Mouse (Mus musculus) heart, embryonic 12.5 days (tissue): ENCODE measurements around the gene Hspa4l. TPM values are rescaled to one million over a fixed set of nuclear protein-coding genes. Genes with fewer than 3 reads are reported as not detected.
A peak's percentile ranks its signal among the peaks of the same experiment; 100 is the strongest.

Experiments
- ATAC-seq: fragments of 200-750 bp; cut with Nextera tagmentation; 2 replicates; pipeline ENCODE4 v1.8.0; 2017; ENCODE audit warnings: moderate TSS enrichment, moderate library complexity; ENCODE audit not compliant: insufficient number of reproducible peaks, low FRiP score
- H3K27ac ChIP-seq: fragments of 300-500 bp; sonication (generic); 2 replicates; pipeline ENCODE4 v1.5.1; 2016; ENCODE audit warnings: mild to moderate bottlenecking, moderate library complexity; ENCODE audit not compliant: poor library complexity, severe bottlenecking
- H3K27me3 ChIP-seq: fragments of 300-500 bp; sonication (generic); replicated peaks from 2 replicates; pipeline ENCODE4 v1.6.1; 2016; ENCODE audit warnings: mild to moderate bottlenecking, moderate library complexity
- H3K36me3 ChIP-seq: fragments of 300-500 bp; sonication (generic); 2 replicates; pipeline ENCODE4 v1.6.1; 2016; ENCODE audit warnings: mild to moderate bottlenecking, moderate library complexity
- H3K4me1 ChIP-seq: fragments of 300-500 bp; sonication (generic); replicated peaks from 2 replicates; pipeline ENCODE4 v1.6.1; 2016; ENCODE audit warnings: mild to moderate bottlenecking
- H3K4me2 ChIP-seq: fragments of 300-500 bp; sonication (generic); 2 replicates; pipeline ENCODE4 v1.6.1; 2016; ENCODE audit warnings: mild to moderate bottlenecking, moderate library complexity
- H3K4me3 ChIP-seq: fragments of 300-500 bp; sonication (generic); 2 replicates; pipeline ENCODE4 v1.5.1; 2016; ENCODE audit warnings: mild to moderate bottlenecking
- H3K9ac ChIP-seq: fragments of 300-500 bp; sonication (generic); 2 replicates; pipeline ENCODE4 v1.6.1; 2016; ENCODE audit warnings: mild to moderate bottlenecking, moderate library complexity
- H3K9me3 ChIP-seq: fragments of 300-500 bp; sonication (generic); replicated peaks from 2 replicates; pipeline ENCODE4 v1.6.1; 2016; ENCODE audit warnings: mild to moderate bottlenecking, moderate library complexity
- WGBS: fragments of 180-500 bp; shearing (Covaris S2); methylation state at CpG from one replicate; pipeline ENCODE4 v1.1.7; 2016; 5-methylcytosine and 5-hydroxymethylcytosine counted together
- polyA plus RNA-seq: library from polyadenylated mRNA; unstranded; fragments of >200 nt; fragmentation: Nextera tagmentation; extraction: Ambion mirVana; gene quantifications from 2 replicates; pipeline ENCODE4 v1.2.1, GENCODE M21; 2016

Gene Hspa4l
- polyA plus RNA-seq: 36.9 and 38.7 TPM in 2 replicates

- Histone ChIP-seq H3K36me3 (no peaks in the 10 kb centered on the region), H3K27ac (peak within 1 kb of the TSS; percentile 87), H3K4me1 (peaks cover 11% of the 10 kb centered on the region; the same call in 1 of the 2 replicates), H3K4me3 (peak within 1 kb of the TSS; percentile 98), H3K9ac (peak within 1 kb of the TSS; percentile 95), H3K27me3 (no peaks in the 10 kb centered on the region), H3K9me3 (no peaks in the 10 kb centered on the region), H3K4me2 (peak within 1 kb of the TSS; percentile 80)
- no peak for ATAC-seq
- 25% methylated on average over 16 of the region's 16 CpGs for WGBS
Observed at GRCm38 (mm10) chr3:40744024-40744835, at the start of gene Hspa4l. Gene Hspa4l, plus strand, starts transcription at chr3:40744495.

- whole genome bisulfite sequencing: 98% methylated on average over 2 of the region's 2 CpGs
- no peaks in the 10 kb centered on the region for H3K27me3 ChIP-seq
- no peak overlapping the region for H3K4me2 ChIP-seq
- H3K4me3 ChIP-seq: no peak overlapping the region
- peaks cover 14% of the 10 kb centered on the region for H3K4me1 ChIP-seq
- no peaks in the 10 kb centered on the region; the same call in 1 of the 2 replicates for H3K36me3 ChIP-seq
- H3K9me3 ChIP-seq: no peaks in the 10 kb centered on the region
- H3K27ac ChIP-seq: no peak overlapping the region
- no peak for ATAC-seq
- no peak overlapping the region for H3K9ac ChIP-seq
Observed at GRCm38 (mm10) chr3:40695162-40695561, 49.1 kb upstream of the Hspa4l start.

- Histone ChIP-seq H3K4me3 (no peak overlapping the region), H3K9me3 (no peaks in the 10 kb centered on the region), H3K27ac (no peak overlapping the region), H3K27me3 (no peaks in the 10 kb centered on the region), H3K9ac (no peak overlapping the region), H3K36me3 (no peaks in the 10 kb centered on the region; the same call in 1 of the 2 replicates), H3K4me2 (no peak overlapping the region), H3K4me1 (peaks cover 8% of the 10 kb centered on the region)
- ATAC-seq: no peak
- WGBS: 76% methylated on average over 3 of the region's 3 CpGs
Observed at GRCm38 (mm10) chr3:40698834-40699233, 45.5 kb upstream of the Hspa4l start.

DNA sequence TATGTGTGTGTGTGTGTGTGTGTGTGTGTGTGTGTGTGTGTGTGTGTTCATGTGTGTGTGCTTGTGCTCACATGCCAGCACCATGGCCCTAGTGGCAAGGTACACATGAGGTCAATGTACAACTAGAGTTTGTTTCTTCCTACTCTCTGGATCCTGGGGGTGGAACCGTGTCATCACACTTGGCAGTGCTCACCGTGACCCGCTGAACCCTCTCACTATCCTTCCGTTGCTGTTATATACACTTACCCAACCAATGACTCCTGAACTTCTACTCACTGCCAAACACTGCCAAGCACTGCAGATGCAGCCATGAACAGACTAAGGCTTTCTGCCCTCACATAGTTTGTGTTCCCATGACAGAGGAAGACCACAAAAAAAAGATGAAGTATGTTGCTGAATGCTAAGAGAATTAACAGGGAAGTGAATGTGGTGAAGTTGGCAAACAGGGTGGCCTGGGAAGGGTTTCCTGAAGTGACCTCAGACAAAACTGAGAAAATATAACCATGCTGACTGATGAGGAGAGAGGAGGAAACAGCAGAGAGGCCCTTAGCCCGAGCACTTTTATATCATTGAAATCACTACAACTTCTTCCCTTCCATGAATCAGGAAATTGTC is 39.4 kb upstream of the Hspa4l start:
- Histone ChIP-seq H3K9ac (no peak overlapping the region), H3K4me1 (no peaks in the 10 kb centered on the region), H3K9me3 (peaks cover 6% of the 10 kb centered on the region; the same call in 1 of the 2 replicates), H3K4me3 (no peak overlapping the region), H3K27me3 (no peaks in the 10 kb centered on the region), H3K27ac (no peak overlapping the region), H3K4me2 (no peak overlapping the region), H3K36me3 (no peaks in the 10 kb centered on the region)
- ATAC-seq: no peak
- 74% methylated on average over 5 of the region's 5 CpGs for WGBS

- no peak within 1 kb of the TSS for H3K27ac ChIP-seq
- no peak for ATAC-seq
- H3K27me3 ChIP-seq: no peaks in the 10 kb centered on the region
- no peak within 1 kb of the TSS for H3K4me2 ChIP-seq
- no peaks in the 10 kb centered on the region for H3K4me1 ChIP-seq
- H3K36me3 ChIP-seq: no peaks in the 10 kb centered on the region
- H3K9me3 ChIP-seq: peaks cover 6% of the 10 kb centered on the region; the same call in 1 of the 2 replicates
- no peak within 1 kb of the TSS for H3K4me3 ChIP-seq
- 83% methylated on average over 30 of the region's 30 CpGs for whole genome bisulfite sequencing
- no peak within 1 kb of the TSS for H3K9ac ChIP-seq
Observed at GRCm38 (mm10) chr3:40708655-40709054, 35.6 kb upstream of the Hspa4l start, which contains the start of gene Slc25a31. Gene Slc25a31, plus strand, starts transcription at chr3:40708855.

DNA sequence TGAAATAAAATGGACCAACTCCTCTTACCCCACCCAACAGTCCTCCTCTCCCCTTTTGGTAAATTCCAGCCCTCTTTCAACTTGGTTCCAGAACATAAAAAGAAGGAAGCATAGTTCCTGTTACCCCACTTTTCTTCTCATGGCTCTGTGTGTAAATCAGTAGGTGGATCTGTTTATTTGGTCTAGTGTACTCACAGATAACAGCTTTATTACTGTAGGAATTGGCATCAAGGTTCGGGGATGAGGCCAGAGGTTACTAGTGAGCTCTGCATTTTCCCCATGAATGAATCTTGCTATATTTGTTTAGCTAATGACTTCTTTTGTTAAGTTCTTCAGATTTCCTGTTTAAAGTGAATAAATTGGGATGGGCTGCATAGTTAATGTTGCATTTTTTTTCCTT is 28.2 kb upstream of the Hspa4l start:
- no peak overlapping the region for H3K27ac ChIP-seq
- no peak overlapping the region for H3K9ac ChIP-seq
- no peaks in the 10 kb centered on the region for H3K4me1 ChIP-seq
- ATAC-seq: no peak
- no peaks in the 10 kb centered on the region for H3K9me3 ChIP-seq
- H3K4me3 ChIP-seq: no peak overlapping the region
- WGBS: 49% methylated on average over 1 of the region's 1 CpGs
- H3K36me3 ChIP-seq: no peaks in the 10 kb centered on the region
- H3K4me2 ChIP-seq: no peak overlapping the region
- H3K27me3 ChIP-seq: no peaks in the 10 kb centered on the region

GRCm38 (mm10) chr3:40719022-40719421 is 25.3 kb upstream of the Hspa4l start:
- no peak overlapping the region for H3K4me3 ChIP-seq
- H3K27me3 ChIP-seq: no peaks in the 10 kb centered on the region
- no peaks in the 10 kb centered on the region for H3K9me3 ChIP-seq
- H3K9ac ChIP-seq: no peak overlapping the region
- ATAC-seq: no peak
- 53% methylated on average over 3 of the region's 3 CpGs for WGBS
- H3K27ac ChIP-seq: no peak overlapping the region
- H3K4me1 ChIP-seq: no peaks in the 10 kb centered on the region
- H3K4me2 ChIP-seq: no peak overlapping the region
- H3K36me3 ChIP-seq: no peaks in the 10 kb centered on the region

- 67% methylated on average over 6 of the region's 6 CpGs for WGBS
- no peak for ATAC-seq
- no peaks in the 10 kb centered on the region for H3K27me3 ChIP-seq
Observed at GRCm38 (mm10) chr3:40738381-40738912, 5.8 kb upstream of the Hspa4l start.

GRCm38 (mm10) chr3:40744836-40745660 is 753 bp downstream of the Hspa4l start:
- peak overlapping the region; percentile 95 for H3K9ac ChIP-seq
- under 1% methylated on average over 66 of the region's 93 CpGs for WGBS
- no peaks in the 10 kb centered on the region for H3K27me3 ChIP-seq
- H3K4me3 ChIP-seq: peak overlapping the region; percentile 98
- peak overlapping the region; percentile 87 for H3K27ac ChIP-seq
- ATAC-seq: peak; percentile 96
- H3K9me3 ChIP-seq: no peaks in the 10 kb centered on the region
- H3K4me2 ChIP-seq: peak overlapping the region; percentile 80
- peaks cover 11% of the 10 kb centered on the region; the same call in 1 of the 2 replicates for H3K4me1 ChIP-seq
- H3K36me3 ChIP-seq: no peaks in the 10 kb centered on the region

More at GRCm38 (mm10) chr3:40738381-40738912, 5.8 kb upstream of the Hspa4l start:
- Histone ChIP-seq H3K4me1 (no peaks in the 10 kb centered on the region), H3K27ac (no peak overlapping the region), H3K4me2 (no peak overlapping the region), H3K36me3 (no peaks in the 10 kb centered on the region), H3K9ac (no peak overlapping the region), H3K4me3 (no peak overlapping the region), H3K9me3 (no peaks in the 10 kb centered on the region)

DNA sequence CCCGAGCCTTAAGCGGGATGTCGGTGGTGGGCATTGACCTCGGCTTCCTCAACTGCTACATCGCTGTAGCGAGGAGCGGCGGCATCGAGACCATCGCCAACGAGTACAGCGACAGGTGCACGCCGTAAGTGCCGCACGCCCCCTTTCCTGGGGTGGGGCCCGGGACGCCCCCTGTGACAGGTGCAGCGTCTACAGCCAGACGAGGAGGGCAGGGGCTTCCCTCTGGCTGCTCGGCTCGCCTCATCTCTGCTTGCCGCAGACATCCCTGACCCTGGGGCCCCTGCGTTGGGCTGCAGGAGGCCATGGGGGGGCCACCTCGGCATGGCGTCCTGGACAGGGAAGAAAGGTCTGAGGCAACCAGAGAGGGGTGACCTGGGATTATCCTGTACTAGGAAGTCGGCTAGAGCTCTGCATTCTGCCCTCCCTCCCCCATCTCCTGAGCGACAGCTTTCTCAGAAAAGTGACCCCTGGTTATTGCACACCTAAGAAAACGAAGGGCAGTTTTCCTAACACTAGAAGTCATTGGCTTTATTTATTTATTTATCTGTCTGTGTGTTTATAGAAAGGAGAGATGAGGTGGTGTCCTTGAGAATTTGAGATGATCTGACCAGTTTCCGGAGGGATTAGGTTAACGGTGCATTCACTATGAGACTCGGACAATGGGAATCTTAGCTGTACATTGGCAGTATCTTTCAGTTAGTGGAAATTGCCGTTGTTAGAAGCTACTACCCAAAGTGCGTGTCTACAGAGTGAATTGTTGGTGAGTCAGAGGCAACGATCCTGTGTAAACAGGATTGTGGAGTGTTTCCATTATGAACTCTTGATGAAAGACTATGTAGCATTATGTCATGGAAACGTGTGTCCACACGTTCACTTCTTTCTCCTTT is 1.6 kb downstream of the Hspa4l start:
- Histone ChIP-seq H3K27ac (peak overlapping the region; percentile 87), H3K36me3 (no peaks in the 10 kb centered on the region), H3K4me3 (peak overlapping the region; percentile 98), H3K9me3 (no peaks in the 10 kb centered on the region), H3K4me2 (peak overlapping the region; percentile 80), H3K4me1 (peaks cover 11% of the 10 kb centered on the region; the same call in 1 of the 2 replicates), H3K27me3 (no peaks in the 10 kb centered on the region), H3K9ac (peak overlapping the region; percentile 95)
- peak; percentile 35 for ATAC-seq
- 5% methylated on average over 35 of the region's 37 CpGs for WGBS
